Mouse (Mus musculus): Measurements from ENCODE around the gene C3ar1. TPM values are rescaled to one million over a fixed set of nuclear protein-coding genes. Genes with fewer than 3 reads are reported as not detected.

The C3ar1 gene
- polyA plus RNA-seq, 1 experiment from 2014 or later: 1.5 TPM

DNA sequence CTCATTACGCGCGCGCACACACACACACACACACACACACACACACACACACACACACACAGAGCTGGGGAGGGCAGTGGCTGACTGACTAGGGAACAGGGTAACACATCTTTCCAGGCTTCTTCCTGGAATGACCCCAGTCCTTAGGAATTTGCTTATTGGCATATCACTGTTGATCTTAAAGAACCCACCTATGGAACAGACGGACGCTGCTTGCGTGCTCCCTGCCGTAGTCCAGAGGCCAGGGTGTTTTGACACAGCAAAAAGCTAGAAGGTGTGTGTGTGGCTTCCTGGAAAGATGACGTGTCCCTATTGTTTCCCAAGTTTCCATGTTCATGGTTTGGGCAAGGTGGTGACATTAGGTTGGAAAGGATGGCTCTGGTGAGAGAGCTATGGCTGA is 30.8 kb downstream of the C3ar1 start:
- H3K9me3 ChIP-seq (replicated peaks): no peaks in the 10 kb centered on the region
- no peak overlapping the region for H3K4me3 ChIP-seq
- WGBS (ENCODE audit: insufficient replicate concordance): 93% methylated on average over 9 of the region's 9 CpGs
- peaks cover 71% of the 10 kb centered on the region for H3K4me1 ChIP-seq
- no peak overlapping the region for H3K27ac ChIP-seq
- peaks cover 19% of the 10 kb centered on the region for H3K36me3 ChIP-seq
- H3K4me2 ChIP-seq: peak overlapping the region; percentile 90; the same call in 1 of the 2 replicates
- peak overlapping the region; percentile 71; the same call in 1 of the 2 replicates for H3K9ac ChIP-seq
- no peak for ATAC-seq
- peaks cover 13% of the 10 kb centered on the region; the same call in 1 of the 2 replicates for H3K27me3 ChIP-seq (replicated peaks)

DNA sequence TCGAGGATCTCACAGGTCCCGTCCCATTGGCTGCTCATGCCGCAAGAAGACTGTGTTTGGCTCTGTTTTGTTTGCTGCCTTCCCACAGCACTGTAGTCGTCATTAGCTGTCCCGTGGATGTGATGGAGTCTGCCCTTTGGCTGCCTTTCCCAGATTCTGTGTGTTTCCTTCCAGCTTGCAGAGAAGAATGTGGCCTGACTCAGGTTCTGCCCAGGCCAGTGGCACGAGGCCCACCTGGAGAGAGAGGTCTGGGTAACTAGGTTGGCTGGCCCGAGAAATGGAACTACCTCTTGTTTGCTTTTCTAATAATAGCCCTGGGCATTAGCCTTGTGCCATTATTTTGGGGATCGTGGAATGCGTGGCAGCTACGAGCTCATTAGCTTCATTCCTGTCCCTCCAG is 31.9 kb downstream of the C3ar1 start:
- H3K4me3 ChIP-seq: no peak overlapping the region
- H3K4me2 ChIP-seq: no peak overlapping the region
- H3K9me3 ChIP-seq (replicated peaks): no peaks in the 10 kb centered on the region
- 0 out of 2 replicates have a peak overlapping the region, but pooled peaks have one; percentile 10 for H3K27ac ChIP-seq
- H3K36me3 ChIP-seq: peaks cover 9% of the 10 kb centered on the region
- WGBS (ENCODE audit: insufficient replicate concordance): 74% methylated on average over 10 of the region's 10 CpGs
- no peak overlapping the region for H3K9ac ChIP-seq
- H3K4me1 ChIP-seq: peaks cover 79% of the 10 kb centered on the region
- no peak for ATAC-seq
- peaks cover 16% of the 10 kb centered on the region; the same call in 1 of the 2 replicates for H3K27me3 ChIP-seq (replicated peaks)

- H3K27ac ChIP-seq: no peak overlapping the region
- H3K4me3 ChIP-seq: no peak overlapping the region
- ATAC-seq: no peak
- H3K36me3 ChIP-seq: no peaks in the 10 kb centered on the region
- peaks cover 16% of the 10 kb centered on the region; the same call in 1 of the 2 replicates for H3K27me3 ChIP-seq (replicated peaks)
- peaks cover 74% of the 10 kb centered on the region for H3K4me1 ChIP-seq
- no peak overlapping the region for H3K9ac ChIP-seq
- no peaks in the 10 kb centered on the region for H3K9me3 ChIP-seq (replicated peaks)
- WGBS (ENCODE audit: insufficient replicate concordance): 53% methylated on average over 9 of the region's 9 CpGs
- peak overlapping the region; percentile 99 for H3K4me2 ChIP-seq
These were observed 34.1 kb downstream of the C3ar1 start for GRCm38 (mm10) chr6:122821822-122822221.

DNA sequence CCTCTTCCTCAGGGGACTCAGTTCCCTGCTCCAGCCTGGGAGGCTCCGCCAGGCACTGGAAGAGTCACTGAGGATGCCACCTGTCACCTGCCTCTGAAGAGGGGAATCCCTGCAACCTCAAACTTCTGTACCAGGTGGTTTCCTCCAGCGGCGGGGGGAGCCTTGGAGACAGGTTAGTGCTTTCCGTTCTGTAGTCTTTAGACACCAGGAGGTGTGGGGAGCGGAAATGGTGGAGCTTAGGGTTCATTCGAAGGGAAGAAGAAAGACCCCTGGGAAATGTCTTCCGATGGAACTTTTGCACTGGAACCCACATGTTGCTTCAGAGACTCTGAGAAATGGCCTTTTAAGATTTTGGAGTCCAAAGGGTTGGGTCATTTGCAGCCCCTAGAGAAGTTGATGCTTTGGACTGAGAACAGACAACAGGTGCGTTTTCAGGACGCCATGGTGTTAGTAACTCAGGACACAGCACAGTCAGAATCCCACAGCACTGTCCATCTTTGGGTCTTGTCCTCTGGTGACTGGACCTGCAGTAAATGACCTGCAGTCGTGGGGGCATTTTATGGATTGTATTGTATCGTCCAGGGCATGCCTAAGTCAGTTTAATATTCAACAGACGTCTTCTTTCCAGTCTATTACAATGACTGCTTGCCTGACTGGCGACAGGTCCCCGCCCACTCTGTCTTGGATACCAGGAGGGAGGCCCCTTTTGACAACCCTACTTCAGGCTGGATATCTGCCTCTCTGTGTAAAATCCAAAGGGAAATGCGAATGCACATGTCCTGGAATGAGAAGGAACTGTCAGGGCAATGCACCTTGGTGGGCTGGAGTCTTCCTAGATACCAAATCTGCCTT is 34.9 kb downstream of the C3ar1 start:
- H3K4me2 ChIP-seq: peak overlapping the region; percentile 99

DNA sequence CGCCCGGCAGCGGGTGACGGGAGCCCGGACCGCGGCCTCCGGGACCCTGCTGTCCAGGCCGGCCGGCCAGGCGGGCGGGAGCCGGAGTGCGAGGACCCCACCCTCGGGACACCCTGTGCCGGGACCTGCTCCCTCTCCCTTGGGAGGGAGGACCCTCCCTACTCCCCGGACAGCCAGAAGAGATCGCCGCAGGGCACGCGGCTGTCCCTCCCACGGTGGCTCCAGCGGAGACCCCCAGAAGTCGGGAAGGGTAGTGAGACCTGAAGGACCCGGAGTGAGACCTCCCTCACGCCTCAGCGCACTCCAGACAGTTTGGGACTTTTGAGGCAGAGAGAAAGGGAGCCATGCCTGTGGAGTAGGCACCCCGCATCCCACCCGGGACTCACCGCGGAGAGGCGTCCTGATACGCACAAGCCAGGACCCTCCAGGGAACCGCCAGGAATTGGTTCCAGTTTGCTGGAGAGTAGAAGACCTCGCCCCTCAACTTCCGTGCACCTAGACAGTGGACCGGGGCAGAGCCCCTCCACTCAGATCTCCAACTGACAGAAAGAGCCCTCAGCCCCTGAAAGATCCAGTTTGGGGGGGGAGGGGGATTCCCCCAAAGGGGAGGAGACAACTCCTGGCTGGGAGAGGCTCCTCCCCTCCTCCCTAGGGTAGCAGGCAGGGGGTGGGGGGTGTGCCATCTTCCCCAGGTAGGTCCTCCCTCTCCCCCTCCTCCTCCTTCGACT is 35.7 kb downstream of the C3ar1 start:
- Histone ChIP-seq H3K9me3 (replicated peaks) (no peaks in the 10 kb centered on the region), H3K4me2 (peak overlapping the region; percentile 99), H3K27me3 (replicated peaks) (peaks cover 16% of the 10 kb centered on the region; the same call in 1 of the 2 replicates), H3K27ac (peak overlapping the region; percentile 78), H3K36me3 (no peaks in the 10 kb centered on the region), H3K4me1 (peaks cover 58% of the 10 kb centered on the region), H3K4me3 (peak overlapping the region; percentile 82), H3K9ac (peak overlapping the region; percentile 92)
- peak; percentile 70 for ATAC-seq
- 2% methylated on average over 38 of the region's 38 CpGs for WGBS (ENCODE audit: insufficient replicate concordance)

More for the DNA sequence above, 34.9 kb downstream of the C3ar1 start:
- Histone ChIP-seq H3K36me3 (no peaks in the 10 kb centered on the region), H3K27me3 (replicated peaks) (peaks cover 16% of the 10 kb centered on the region; the same call in 1 of the 2 replicates), H3K9ac (peak overlapping the region; percentile 92), H3K4me1 (peaks cover 66% of the 10 kb centered on the region), H3K4me3 (peak overlapping the region; percentile 82), H3K9me3 (replicated peaks) (no peaks in the 10 kb centered on the region), H3K27ac (no peak overlapping the region)
- WGBS (ENCODE audit: insufficient replicate concordance): 37% methylated on average over 15 of the region's 15 CpGs
- no peak for ATAC-seq

GRCm38 (mm10) chr6:122819306-122820070 is 36.5 kb downstream of the C3ar1 start, which contains the start of gene Foxj2:
Gene Foxj2 (plus strand): TSS chr6:122819914.
- peaks cover 50% of the 10 kb centered on the region for H3K4me1 ChIP-seq
- peak; percentile 93 for ATAC-seq
- H3K9me3 ChIP-seq (replicated peaks): no peaks in the 10 kb centered on the region
- peak within 1 kb of the TSS; percentile 99 for H3K4me2 ChIP-seq
- peaks cover 16% of the 10 kb centered on the region; the same call in 1 of the 2 replicates for H3K27me3 ChIP-seq (replicated peaks)
- H3K27ac ChIP-seq: peak within 1 kb of the TSS; percentile 78
- H3K36me3 ChIP-seq: no peaks in the 10 kb centered on the region
- 4% methylated on average over 46 of the region's 61 CpGs for WGBS (ENCODE audit: insufficient replicate concordance)
- peak within 1 kb of the TSS; percentile 92 for H3K9ac ChIP-seq
- H3K4me3 ChIP-seq: peak within 1 kb of the TSS; percentile 82

DNA sequence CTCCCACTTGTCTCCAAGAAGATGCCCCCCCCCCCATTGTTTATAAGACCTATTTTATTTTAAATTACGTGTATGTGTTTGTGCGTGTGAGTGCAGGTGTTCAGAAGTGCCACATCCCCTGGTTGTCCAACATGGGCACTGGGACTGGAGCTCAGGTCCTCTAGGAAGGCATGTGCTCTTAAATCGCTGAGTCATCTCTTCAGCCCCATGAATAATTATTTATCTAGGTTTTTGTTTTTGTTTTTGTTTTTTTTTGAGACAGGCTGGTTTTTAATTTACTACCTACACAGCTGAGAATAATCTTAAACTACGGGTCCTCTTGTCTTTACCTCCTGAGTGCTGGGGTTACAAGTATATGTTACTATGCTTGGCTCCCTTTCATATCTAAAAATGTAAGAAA is 42.3 kb downstream of the C3ar1 start:
- Histone ChIP-seq H3K4me1 (peaks cover 38% of the 10 kb centered on the region), H3K4me2 (no peak overlapping the region), H3K4me3 (no peak overlapping the region), H3K27ac (peak overlapping the region; percentile 61; the same call in 1 of the 2 replicates), H3K36me3 (no peaks in the 10 kb centered on the region), H3K27me3 (replicated peaks) (no peaks in the 10 kb centered on the region), H3K9ac (no peak overlapping the region), H3K9me3 (replicated peaks) (no peaks in the 10 kb centered on the region)
- 75% methylated on average over 4 of the region's 4 CpGs for WGBS (ENCODE audit: insufficient replicate concordance)
- ATAC-seq: no peak

DNA sequence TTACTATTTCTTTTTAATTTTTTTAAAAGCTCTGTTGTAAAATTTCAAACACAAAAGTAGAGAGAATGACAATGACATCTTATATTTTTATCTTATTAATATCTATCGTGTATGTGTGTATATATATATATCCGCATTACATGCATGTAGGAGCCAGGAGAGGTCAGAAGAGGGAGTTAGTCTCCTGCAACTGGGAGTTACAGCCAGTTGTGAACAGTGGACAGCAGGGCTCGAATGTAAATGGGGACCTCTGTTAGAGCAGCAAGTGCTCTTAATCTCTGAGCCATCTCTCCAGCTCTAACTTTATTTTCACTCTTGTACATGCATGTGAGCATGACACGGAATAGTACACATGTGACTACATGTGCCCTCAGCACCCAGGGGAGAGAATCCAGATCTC is 43.2 kb downstream of the C3ar1 start:
- Histone ChIP-seq H3K9me3 (replicated peaks) (no peaks in the 10 kb centered on the region), H3K36me3 (no peaks in the 10 kb centered on the region), H3K4me1 (peaks cover 31% of the 10 kb centered on the region), H3K27me3 (replicated peaks) (no peaks in the 10 kb centered on the region), H3K4me2 (no peak overlapping the region; the same call in 1 of the 2 replicates), H3K4me3 (no peak overlapping the region), H3K9ac (no peak overlapping the region), H3K27ac (peak overlapping the region; percentile 45; the same call in 1 of the 2 replicates)
- WGBS (ENCODE audit: insufficient replicate concordance): 81% methylated on average over 4 of the region's 4 CpGs
- ATAC-seq: no peak

DNA sequence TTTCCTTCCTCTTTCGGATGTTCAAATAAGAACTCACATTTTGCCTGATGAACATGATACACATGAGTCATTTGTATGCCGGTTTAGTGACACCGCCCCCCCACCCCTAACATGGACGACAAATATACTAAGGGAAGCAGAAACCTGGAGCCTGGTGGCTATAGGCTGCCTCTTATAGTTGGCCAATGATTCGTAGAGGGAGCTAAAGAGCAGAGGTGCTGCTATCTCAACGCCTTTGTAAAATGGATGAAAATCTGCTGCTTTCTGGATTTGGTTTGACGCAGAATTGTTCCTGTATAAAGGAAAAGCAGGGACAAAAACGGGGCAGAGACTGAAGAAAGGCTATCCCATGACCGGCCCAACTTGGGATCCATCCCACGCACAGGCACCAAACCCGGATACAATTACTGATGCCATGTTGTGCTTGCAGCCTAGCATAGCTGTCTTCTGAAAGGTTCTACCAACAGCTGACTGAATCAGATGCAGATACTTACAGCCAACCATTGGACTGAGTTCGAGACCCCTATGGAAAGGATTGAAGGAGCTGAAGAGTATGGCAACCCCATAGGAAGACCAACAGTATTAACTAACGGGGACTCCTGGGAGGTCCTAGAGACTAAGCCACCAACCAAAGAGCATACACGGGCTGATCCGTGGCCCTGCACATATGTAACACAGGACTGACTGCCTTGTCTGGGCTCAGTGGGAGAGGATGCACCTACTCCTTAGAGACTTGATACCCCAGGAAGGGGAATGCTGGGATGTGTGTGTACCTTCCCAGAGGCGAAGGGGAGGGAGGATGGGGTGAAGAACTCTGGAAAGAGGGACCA is 44.0 kb downstream of the C3ar1 start:
- Histone ChIP-seq H3K36me3 (no peaks in the 10 kb centered on the region), H3K27ac (peak overlapping the region; percentile 100), H3K9me3 (replicated peaks) (no peaks in the 10 kb centered on the region), H3K27me3 (replicated peaks) (no peaks in the 10 kb centered on the region), H3K4me2 (peak overlapping the region; percentile 72), H3K9ac (peak overlapping the region; percentile 84), H3K4me1 (peaks cover 31% of the 10 kb centered on the region), H3K4me3 (peak overlapping the region; percentile 69)
- WGBS (ENCODE audit: insufficient replicate concordance): 28% methylated on average over 16 of the region's 16 CpGs
- ATAC-seq: peak; percentile 40

DNA sequence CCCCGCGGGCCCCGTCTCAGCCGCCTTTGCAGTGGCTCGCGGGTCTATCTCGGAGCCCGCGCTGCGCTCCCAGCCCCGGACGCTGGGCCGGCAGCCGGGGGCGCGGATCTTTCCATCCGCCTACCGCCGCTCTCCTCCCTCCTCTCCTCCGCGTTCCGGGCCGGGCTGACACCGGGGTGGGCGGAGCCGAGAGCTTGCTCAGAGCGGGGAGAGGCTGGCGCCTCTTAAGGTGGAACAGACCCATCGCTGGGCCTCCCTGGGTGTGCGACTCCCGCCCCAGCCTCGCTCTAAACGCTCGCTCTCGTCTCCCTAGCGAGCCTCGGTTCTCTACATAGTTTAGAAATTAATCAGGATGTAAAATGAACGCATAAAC is 44.7 kb downstream of the C3ar1 start:
- no peaks in the 10 kb centered on the region for H3K9me3 ChIP-seq (replicated peaks)
- peak overlapping the region; percentile 100 for H3K27ac ChIP-seq
- WGBS (ENCODE audit: insufficient replicate concordance): under 1% methylated on average over 38 of the region's 38 CpGs
- peaks cover 31% of the 10 kb centered on the region for H3K4me1 ChIP-seq
- peak; percentile 91 for ATAC-seq
- H3K27me3 ChIP-seq (replicated peaks): no peaks in the 10 kb centered on the region; the same call in 1 of the 2 replicates
- peak overlapping the region; percentile 84 for H3K9ac ChIP-seq
- peak overlapping the region; percentile 72 for H3K4me2 ChIP-seq
- peak overlapping the region; percentile 69 for H3K4me3 ChIP-seq
- H3K36me3 ChIP-seq: no peaks in the 10 kb centered on the region
